Mouse (Mus musculus) urinary bladder, postnatal 36 days (tissue): ENCODE results near the gene Ccnf.

Source experiments
- DNase-seq, 2 experiments: peaks; one replicate each; pipeline ENCODE4 v3.0.0; 2022; ENCODE audit warnings: low spot score in 2 of 2, mixed read lengths in 1 of 2

Ccnf gene

DNA sequence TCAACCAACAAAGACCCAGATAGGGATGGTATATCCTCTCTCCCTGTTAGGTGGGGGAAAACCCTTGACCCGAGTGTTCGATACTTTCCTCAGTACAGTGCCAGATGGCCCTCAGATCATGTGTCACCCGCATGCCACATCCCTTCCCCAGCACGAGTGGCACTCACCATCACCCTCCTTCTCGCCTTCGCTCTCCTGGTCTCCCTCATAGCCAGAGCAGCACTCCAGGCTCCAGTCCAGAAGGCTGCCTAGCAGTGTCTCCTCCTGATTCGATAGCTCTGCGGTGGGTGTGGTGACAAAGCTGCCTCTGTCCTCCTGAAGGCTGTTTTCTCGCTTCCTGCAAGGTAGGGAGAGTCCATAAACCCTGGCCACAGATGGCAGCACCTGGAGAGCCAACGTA lies 26.5 kb downstream of the Ccnf start:
- no peak for DNase-seq

DNA sequence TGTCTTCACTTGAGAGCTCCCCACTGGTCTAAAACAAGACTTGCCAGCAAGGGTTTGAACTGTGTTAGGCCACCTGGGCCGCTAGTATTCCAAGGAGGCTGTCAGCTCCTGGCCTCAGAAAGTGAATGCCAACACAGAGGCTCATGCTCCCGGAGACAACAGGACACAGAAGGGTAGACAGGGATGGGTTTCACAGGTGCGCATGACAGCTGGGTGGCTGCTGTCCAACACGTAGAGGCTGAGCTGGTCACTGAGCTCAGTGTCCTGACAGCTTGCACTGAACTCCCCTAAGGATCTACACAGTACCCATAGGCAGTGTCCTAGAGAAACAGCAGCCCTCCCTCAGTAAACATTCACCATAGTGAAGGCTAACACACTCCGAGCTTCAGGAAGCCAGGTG lies 27.8 kb downstream of the Ccnf start:
- DNase-seq = no peak

DNA sequence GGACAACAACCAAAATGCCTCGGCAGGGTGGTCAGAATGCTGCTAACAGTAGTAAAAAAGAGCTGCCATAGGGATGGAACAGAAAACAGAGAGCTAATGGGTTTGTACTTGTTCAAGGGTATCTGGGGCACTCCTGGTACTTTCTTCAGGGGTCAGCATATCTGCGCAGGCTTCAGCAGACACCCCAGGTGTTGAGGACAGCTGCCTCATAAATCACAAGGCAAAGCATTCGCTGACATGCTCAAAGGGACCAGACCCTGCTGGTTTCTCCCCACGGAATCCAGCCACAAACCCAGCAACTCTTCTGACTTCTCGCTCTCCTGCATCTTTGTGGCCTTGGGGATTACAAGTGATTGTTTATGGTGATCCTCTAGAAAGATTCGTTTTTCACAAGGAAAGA lies 28.6 kb downstream of the Ccnf start:
- no peak for DNase-seq

DNA sequence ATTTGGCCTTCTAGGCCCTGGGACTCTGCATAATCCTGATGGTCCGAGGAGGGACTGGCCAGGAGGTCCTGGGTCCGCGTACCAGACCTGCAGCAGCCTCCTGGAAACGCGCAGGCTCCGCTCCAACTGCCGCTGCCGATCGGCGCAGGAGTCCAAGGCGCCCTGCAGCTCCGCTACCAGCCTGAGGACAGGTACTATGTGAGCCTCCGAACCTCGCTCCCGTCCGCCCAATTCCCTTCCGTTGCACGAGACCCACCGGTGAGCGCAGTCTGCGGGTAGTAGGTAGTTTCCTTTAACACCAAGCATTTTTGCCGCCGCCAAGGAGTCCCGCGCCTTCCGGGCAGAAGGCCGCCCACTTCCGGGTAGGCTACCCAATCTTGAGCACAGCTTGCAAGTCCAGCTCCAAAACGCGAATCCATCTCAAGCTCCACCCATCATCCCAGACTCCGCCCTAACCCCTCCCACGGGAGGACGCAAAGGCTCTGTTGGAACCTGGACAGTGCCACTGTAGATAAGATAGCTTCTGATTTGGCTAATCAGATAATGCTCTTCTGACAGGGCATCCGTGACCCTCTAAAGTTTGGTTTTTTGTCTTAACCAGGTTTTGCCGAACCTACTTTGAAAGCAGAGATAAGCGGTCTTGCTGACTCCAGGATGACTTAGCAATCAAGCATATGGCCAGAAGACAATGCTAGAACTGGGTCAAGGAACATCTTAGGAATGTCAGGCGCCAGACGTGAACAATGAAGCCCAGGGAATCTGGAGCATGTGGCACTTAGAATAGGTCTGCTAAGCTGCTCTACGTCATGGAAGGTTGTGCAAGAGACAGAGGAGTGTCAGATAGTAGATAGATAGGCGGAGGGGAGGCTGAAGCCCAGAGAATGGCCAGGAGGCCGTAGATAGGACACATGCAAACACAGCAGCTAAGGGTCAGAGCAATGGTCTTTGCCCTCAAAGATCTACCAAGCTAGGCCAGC lies 30.6 kb downstream of the Ccnf start, which contains the start of gene Tedc2:
Tedc2 (minus strand) TSS at position 417 of the 977 bp plus-strand sequence.
- DNase-seq = peak; percentile 95

DNA sequence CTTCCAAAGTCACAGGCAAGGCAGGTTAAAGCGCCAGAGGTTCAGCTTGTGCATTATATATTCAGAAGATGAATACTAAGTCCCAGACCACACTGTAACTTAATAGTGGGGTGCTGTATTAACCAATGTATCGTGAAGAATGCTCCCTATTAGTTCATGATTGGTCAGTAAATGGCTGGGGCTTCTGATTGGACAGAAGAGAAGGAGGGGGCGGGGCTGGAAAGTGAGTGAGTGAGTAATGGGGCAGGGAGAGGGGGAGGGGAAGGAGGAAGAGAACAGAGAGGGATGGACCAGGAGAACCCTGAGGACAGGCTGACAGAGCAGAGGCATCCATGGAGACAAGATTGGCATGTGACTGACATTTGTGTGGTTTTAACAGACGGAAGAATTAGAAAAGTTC lies 34.4 kb downstream of the Ccnf start:
- no peak for DNase-seq

DNA sequence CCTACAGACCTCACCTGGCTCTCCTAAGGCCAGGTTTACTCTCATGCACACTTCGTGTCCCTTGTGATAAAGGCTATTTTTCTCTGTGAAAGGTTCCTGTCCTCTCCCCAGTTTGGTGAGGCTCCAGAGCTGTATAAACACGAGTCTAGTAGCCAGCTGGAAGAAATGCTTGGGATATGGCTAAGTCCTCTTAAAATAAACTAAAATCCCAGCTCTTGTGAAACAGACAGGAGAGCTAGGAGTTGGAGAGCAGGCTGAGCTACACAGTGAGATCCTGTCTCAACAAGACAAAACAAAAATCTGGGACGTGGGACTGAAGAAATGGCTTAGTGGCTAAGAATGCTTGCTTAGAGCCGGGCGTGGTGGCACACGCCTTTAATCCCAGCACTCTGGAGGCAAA lies 38.1 kb downstream of the Ccnf start:
- peak; percentile 27 to 38 for DNase-seq

DNA sequence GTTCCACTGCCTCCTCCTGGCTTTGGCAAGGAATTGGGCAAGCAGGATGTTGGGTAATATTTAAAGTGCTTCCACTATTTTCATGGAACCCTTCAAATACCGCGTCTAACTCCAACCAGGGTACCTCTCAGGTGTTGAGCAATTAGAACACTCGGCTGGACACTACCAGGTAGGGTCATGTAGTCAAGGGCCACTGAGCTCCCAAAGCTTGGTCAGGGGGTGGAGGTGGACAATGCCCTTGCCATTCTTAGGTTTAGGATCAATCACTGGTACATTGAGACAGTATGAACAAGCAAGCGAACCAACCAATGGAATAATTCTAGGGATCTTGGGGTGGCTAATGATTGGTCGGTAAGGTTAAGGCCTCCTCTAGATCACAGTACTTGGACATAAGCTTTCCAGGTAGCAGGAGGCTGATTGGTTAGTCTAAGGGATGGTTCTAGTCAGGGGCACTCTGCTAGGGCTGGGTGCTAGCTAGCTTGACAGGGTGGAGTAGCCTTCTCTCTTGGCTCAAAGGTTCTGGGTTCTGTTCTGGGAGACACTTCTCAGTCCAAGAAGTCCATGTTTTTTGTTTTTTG lies 38.8 kb downstream of the Ccnf start:
- no peak for DNase-seq

DNA sequence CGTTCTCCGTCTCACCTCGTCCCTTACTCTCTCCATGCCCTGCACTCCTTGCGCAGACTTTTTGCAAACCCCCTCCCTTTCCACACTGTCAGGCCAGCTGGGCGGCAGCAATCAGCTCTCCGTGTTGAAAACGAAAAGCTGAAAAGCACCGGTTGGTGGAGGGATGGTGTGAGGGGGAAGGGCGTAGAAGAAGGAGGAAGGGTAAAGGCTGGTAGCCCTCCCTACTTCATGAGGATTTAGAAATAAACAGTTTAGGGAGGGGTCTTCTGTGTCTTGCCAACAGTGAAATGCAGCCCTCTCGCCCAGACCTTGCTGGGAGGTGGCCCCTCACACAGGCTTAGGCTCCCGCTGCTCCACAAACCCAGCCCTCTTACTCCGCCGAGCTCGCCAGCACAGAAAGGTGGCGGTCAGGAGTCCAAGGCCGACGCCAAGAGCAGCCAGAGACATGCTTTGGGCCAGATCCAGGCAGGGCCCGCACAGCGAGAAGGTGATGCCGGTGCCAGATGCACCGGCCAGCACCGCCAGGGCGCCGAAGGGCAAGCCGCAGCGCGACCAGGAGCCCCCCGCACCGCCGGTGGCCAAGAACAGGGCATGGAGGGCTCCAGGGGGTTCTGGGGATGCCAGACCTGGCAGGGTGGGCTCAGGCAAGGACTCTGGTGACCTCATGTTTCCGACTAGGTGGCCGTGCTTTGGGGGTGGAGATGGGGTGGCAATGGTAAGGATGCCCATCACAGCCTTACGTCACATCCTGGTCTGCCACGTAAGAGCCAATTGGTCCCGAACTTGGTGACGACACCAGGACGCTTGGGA lies 39.4 kb downstream of the Ccnf start:
- DNase-seq = peak in 1 of 2 experiments; percentile 44

DNA sequence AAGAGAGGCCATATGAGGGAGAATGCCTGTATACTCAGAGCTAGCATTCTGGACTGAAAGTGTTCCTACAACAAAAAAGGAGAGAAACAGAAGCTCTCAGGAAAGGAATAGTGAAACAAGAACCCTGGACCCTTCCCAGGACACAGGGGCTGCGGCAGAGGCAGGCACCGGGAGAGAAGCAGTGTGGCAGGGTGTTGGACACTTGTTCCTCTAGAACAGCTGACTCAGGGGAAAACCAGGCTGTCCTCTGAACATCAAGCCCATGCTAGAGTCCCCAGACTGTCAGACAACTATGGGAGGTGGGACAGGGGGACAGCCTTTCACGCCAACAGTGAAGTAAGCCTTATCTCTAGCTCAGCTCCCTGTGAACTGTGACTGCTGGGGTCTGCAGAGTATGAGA lies 40.7 kb downstream of the Ccnf start:
- DNase-seq = no peak

DNA sequence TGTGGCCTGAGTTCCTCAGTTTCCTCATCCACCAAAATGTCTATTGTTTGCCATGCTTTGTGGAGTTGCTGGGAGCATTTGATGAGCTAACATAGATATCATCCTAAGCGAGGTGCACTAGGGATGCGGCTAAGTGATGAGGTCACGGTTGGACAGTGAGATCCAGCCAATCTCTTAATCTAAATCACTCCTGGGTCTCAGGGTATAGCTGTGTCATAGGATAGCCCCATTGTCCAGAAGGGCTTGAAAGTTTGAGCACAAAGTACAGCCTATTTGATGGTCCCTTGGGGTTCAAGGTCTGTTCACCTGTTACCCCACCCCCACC lies 41.4 kb downstream of the Ccnf start:
- DNase-seq = no peak

DNA sequence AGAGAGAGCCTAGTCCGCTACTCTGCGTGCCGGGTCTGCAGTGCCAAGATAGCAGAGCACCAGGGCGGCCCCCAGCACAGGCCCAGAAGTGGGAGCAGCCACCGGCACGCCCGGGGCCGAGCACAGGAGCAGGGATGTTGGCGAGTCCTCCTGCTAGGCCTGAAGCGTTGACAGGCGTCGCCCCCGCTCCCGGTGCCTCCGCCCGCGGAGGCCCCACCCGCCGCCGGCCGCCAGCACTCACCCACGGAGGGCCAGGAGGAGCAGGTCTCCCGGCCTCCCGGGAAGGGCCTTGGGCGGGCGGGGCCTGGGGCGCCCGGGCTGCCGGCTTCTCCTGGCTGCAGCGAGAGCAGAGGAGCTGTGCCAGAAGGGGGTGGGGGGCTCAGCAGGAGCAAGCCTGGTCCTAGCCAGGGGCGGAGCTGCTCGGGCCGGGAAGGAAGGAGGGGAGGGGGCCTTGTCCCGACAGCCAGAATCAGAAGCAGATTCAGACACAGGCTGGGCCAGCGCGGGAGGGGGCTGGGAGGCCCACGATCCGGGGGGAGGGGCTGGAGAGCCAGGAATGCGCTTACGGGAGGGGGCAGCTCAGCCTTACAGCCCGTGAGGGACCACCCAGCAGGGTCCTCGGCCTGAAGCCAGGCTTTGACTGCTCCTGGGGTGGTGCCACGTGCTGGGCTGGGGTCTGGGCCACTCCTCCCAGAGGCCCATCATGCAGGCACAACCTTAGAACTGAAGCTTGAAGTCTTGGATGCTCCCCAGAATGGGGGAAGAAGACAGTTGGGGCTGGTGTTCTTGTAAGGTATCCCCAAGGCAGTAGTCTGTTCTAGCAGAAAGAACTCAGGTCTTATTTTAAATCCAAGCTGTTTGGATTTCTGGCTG lies 42.0 kb downstream of the Ccnf start, which contains the start of gene Ntn3:
Ntn3 (minus strand) TSS at position 489 of the 873 bp plus-strand sequence.
- peak; percentile 24 to 40 for DNase-seq

DNA sequence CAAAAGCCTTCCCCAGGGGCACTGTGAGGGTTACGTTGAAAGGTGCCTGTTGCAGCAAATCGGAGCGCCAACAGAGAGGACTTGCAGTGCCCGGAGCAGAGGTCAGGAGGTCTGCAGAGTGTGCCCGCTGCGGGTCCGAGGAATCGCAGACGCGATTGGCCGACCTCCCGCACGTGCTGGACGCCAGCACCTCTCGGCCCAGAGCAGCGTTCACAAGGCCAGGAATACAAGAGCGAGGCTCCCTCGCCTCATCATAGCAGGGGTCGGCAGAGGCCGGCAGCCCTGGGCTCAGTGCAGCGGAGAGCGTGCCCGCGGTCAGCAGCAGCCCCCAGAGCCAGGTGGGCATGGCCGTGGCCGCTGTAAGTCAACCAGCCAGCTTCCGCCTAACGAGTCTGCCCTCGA lies 42.6 kb downstream of the Ccnf start:
- DNase-seq = no peak

DNA sequence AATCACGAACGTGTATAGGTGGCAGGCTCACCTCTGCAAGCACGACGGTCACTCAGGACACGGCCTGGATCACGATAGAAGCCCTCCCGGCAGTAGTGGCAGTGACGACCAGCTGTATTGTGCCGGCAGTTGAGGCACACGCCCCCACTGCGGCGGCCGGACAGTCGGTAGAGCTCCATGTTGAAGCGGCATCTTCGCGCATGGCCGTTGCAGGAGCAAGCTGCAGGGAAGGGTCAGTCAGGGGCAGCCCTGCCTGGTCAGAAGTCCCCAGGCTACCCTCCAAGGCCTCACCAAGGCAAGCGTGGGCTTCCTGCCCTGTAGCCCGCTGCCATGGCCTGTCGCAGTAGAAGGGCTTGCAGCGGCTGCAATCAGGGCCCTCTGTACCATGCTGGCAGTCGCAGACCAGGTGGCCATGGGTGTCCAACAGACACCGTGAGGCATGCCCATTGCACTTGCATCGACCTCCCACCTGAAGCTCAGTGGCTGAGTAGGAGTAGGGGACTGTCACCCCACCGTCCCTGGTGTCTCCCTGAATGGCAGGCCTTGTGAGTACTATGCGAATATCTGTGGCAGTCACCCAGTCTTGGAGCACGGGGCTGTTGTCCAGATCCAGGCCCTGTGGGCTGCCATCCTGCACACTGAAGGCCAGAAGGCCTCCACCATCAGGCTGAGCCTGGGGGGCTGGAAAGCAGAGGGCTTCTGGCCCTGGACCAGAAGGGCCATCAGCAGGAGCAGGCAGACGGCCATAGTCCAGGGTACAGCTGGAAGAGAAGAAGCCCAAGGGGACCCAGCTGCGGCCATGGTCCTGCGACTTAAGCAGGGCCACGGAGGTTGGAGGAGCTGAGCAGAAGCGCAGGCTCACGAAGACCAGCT lies 43.3 kb downstream of the Ccnf start:
- DNase-seq = no peak

DNA sequence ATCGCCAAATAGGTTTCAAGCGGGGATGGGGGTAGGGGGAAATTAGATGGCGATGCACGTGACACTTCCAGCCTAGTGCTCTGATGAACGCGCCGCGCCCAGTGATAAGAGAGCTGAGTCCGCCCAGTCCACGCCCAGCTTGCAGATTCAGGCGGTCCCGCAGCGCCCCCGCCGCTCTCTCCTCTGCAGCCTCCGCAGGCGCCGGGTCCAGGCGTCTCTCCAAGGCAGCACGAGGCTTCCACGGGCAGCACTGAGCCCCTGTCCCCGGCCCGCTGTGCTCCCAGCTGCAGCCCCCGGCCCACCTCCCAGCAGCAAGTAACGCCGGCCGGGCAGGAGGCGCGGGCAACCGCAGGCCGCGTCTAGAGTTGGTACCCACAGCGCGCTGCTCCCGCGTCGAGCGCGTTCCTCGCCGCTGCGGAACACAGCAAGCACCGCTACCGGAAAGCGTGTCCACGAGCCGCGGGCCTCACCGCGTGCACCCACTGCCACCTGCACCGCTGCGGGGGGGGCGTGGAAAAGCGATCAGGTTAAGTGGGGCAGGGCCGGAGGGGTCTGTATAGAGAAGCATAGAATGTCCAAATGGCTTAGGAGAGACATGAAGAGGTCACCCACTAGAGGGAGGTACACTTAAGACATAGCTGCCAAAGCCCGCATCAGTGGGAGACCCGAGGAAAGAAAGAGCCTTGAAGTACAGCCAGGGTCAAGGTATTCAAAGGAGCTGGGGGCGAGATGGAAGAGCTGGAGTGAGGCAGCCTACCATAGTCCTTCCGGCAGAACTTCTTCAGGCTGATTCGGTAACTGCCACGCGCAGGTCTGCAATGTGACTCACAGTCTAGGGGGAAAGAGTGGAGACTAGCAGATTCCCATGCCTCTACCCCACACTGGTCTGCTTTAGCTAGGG lies 44.6 kb downstream of the Ccnf start:
- DNase-seq = peak in 1 of 2 experiments; percentile 53

DNA sequence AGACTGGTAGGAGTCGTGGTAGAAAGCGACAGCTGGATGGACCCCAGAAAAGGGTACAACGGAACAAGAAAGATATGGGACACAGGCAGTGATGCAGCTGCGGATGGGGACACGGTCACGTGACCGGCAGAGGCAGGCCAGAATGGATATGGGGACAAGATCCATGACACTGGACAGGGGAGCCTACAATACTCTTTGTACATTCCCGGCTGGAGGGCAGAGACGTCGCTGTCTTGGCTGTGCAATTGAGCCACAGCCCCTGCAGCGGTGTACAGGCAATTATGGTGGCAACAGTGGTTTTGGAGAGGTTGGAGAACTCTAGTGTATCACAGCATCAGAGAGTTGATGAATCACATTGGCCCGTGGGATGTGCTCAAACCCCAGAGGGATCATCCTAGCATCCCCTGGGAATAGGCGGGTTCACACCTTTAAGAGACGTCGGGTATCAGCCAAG lies 45.3 kb downstream of the Ccnf start:
- DNase-seq = no peak

DNA sequence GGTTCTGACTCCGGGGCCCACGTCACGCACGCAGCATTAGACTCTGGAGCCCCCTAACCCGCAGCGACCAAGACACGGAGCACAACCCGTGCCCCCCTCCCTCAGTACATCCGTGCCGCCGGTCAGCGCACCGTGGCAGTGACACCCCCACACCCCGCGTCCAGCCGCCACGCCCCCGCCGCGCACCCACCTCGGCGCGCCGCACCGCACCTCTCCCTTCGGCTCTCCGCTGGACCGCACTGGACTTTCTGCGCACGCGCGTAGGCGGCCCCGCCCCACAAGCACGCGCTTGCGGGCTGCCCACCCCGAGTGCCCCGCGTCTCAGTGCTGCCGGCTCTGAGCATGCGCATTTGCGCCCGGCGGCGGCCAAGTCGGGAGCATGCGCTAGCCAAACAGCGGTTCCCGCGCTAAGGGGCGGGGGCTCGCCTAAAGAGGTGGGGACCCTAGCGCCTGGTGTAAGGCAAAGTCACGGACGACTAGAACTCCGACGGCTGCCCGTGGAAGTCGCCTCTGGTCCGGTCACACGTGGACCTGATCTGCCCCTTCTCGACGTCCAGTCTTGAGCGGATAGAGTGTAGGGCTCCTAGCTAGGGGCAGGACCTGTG lies 45.9 kb downstream of the Ccnf start, which contains the start of gene Tbc1d24:
Tbc1d24 (minus strand) TSS at position 279 of the 605 bp plus-strand sequence.
- DNase-seq = peak; percentile 86 to 88

DNA sequence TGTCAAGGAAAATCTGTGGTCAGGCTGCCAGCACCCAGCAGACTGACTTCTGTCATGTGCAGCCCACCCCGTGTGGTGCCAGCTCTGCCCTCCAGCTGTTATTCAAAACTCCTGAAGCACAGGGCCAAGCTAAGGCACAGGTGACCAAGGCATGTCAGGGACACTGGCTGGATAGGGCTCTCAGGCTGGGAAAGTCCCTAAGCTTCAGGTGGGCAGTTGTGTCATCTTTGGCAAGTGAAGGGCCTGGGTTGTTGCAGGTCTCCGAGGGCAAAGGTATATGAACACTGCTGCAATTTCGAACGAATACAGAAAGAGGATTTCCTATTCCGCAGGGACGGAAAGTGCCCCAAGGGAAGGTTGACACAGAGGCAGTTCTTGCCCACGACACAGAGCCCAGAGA lies 46.4 kb downstream of the Ccnf start:
- DNase-seq = no peak
